Mouse (Mus musculus): Measurements from ENCODE around the gene Gpx1.
"Not testable (repeated sequence)": the region's sequence is repeated elsewhere in the genome, so short reads cannot be mapped to it uniquely, and the experiment has no call there.

Gpx1 gene

GRCm38 (mm10) chr9:108338886-108339781, at the start of gene Gpx1:
Gpx1 (plus strand) TSS chr9:108338903.
- DNase-seq (ENCODE audit: low spot score), result peak; percentile 67

- DNase-seq (ENCODE audit: low spot score), result no peak
These were observed 49.4 kb upstream of the Gpx1 start for GRCm38 (mm10) chr9:108289347-108289746.

GRCm38 (mm10) chr9:108290016-108290750, 48.5 kb upstream of the Gpx1 start, which contains the start of gene Nicn1:
Nicn1 (plus strand) TSS chr9:108290429.
- peak; percentile 38 for DNase-seq (ENCODE audit: low spot score)

GRCm38 (mm10) chr9:108290773-108291172, 47.9 kb upstream of the Gpx1 start:
- no peak for DNase-seq (ENCODE audit: low spot score)

GRCm38 (mm10) chr9:108296453-108297355, 42.0 kb upstream of the Gpx1 start, which contains the start of gene Amt:
Amt (plus strand) TSS chr9:108296853.
- DNase-seq (ENCODE audit: low spot score), result no peak

- no peak for DNase-seq (ENCODE audit: low spot score)
These were observed 36.9 kb upstream of the Gpx1 start for GRCm38 (mm10) chr9:108301853-108302252.

GRCm38 (mm10) chr9:108304716-108305115, 34.0 kb upstream of the Gpx1 start:
- DNase-seq (ENCODE audit: low spot score), result no peak

GRCm38 (mm10) chr9:108305170-108305569, 33.5 kb upstream of the Gpx1 start:
- DNase-seq (ENCODE audit: low spot score), result no peak

GRCm38 (mm10) chr9:108305629-108306520, 32.8 kb upstream of the Gpx1 start, which contains the start of the genes Rhoa and Tcta:
Rhoa (plus strand) TSS chr9:108306129.
Tcta (minus strand) TSS chr9:108306160.
- peak; percentile 90 for DNase-seq (ENCODE audit: low spot score)

- no peak for DNase-seq (ENCODE audit: low spot score)
These were observed 32.1 kb upstream of the Gpx1 start for GRCm38 (mm10) chr9:108306571-108306980.

- no peak for DNase-seq (ENCODE audit: low spot score)
These were observed 31.5 kb upstream of the Gpx1 start for GRCm38 (mm10) chr9:108307021-108307807.

GRCm38 (mm10) chr9:108308141-108308540, 30.6 kb upstream of the Gpx1 start:
- DNase-seq (ENCODE audit: low spot score), result no peak

GRCm38 (mm10) chr9:108317572-108317971, 21.1 kb upstream of the Gpx1 start:
- DNase-seq (ENCODE audit: low spot score), result no peak

GRCm38 (mm10) chr9:108318462-108318861, 20.2 kb upstream of the Gpx1 start:
- no peak for DNase-seq (ENCODE audit: low spot score)

- DNase-seq (ENCODE audit: low spot score), result not testable (repeated sequence)
These were observed 16.6 kb upstream of the Gpx1 start for GRCm38 (mm10) chr9:108322054-108322453.

- DNase-seq (ENCODE audit: low spot score), result no peak
These were observed 13.9 kb upstream of the Gpx1 start for GRCm38 (mm10) chr9:108324784-108325183.

- DNase-seq (ENCODE audit: low spot score), result no peak
These were observed 12.9 kb upstream of the Gpx1 start for GRCm38 (mm10) chr9:108325811-108326210.

GRCm38 (mm10) chr9:108337848-108338550, 704 bp upstream of the Gpx1 start:
- DNase-seq (ENCODE audit: low spot score), result no peak

- no peak for DNase-seq (ENCODE audit: low spot score)
These were observed 185 bp upstream of the Gpx1 start for GRCm38 (mm10) chr9:108338551-108338885.

Measured in ovary, postnatal 10 days (tissue).